Mouse (Mus musculus): Measurements from ENCODE around the gene Copb1. TPM values are rescaled to one million over a fixed set of nuclear protein-coding genes. Genes with fewer than 3 reads are reported as not detected.

Gene Copb1
- polyA plus RNA-seq, 1 experiment from 2014 or later, result 90.6 TPM

- H3K9me3 ChIP-seq, result no peaks in the 10 kb centered on the region
- ATAC-seq (ENCODE audit: low read depth), result no peak
- H3K9ac ChIP-seq, result no peak overlapping the region
- WGBS, result 51% methylated on average over 3 of the region's 3 CpGs
- H3K4me3 ChIP-seq, result no peak overlapping the region
- no peaks in the 10 kb centered on the region for H3K36me3 ChIP-seq
- H3K4me1 ChIP-seq (replicated peaks), result no peaks in the 10 kb centered on the region; the same call in 1 of the 2 replicates
- no peaks in the 10 kb centered on the region for H3K27me3 ChIP-seq
- no peak overlapping the region for H3K27ac ChIP-seq (replicated peaks)
- no peak overlapping the region for H3K4me2 ChIP-seq
Measured at GRCm38 (mm10) chr7:114281671-114282070, 27.2 kb upstream of the Copb1 start.

GRCm38 (mm10) chr7:114276005-114276752, 21.7 kb upstream of the Copb1 start, which contains the start of gene Psma1:
Psma1 (minus strand) TSS chr7:114276118.
- H3K4me2 ChIP-seq, result peak within 1 kb of the TSS; percentile 93
- peak within 1 kb of the TSS; percentile 85 for H3K4me3 ChIP-seq
- peaks cover 11% of the 10 kb centered on the region for H3K4me1 ChIP-seq (replicated peaks)
- peaks cover 25% of the 10 kb centered on the region for H3K36me3 ChIP-seq
- WGBS, result under 1% methylated on average over 39 of the region's 39 CpGs
- ATAC-seq (ENCODE audit: low read depth), result peak; percentile 95
- no peaks in the 10 kb centered on the region for H3K27me3 ChIP-seq
- no peaks in the 10 kb centered on the region for H3K9me3 ChIP-seq
- H3K9ac ChIP-seq, result peak within 1 kb of the TSS; percentile 93
- peak within 1 kb of the TSS; percentile 70 for H3K27ac ChIP-seq (replicated peaks)

DNA sequence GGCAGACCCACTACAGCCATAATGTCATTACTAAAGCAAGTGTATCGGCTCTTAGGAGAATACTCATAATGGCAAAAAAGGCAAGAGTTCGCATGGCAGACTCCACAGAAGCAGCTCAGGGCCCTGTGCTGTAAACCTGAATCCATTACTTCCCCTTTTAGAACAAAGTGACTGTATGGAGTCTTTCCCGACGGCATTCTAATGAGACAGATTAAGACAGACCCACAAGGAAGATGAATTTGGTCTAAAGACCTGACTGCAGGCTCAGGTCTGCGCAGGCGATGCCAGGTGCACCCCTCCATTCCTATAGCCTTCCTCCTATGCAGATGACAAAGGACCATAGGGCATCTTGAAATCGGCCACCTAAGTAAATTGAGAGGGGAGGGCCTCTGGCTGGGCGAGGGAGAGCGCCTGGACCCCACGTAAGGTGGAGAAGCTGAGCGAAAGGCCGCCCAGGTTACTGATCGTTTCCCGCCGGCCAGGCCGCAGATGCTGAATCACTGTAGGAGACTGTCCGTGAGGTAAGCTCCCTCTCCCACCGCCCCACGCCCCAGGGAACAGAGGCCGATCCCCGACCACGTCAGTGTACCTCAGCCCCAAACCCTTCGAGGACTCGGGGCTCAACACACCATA, 21.0 kb upstream of the Copb1 start:
- no peak; the same call in 1 of the 2 replicates for ATAC-seq (ENCODE audit: low read depth)
- Histone ChIP-seq H3K9ac (peak overlapping the region; percentile 93), H3K4me2 (peak overlapping the region; percentile 93), H3K27me3 (no peaks in the 10 kb centered on the region), H3K4me3 (peak overlapping the region; percentile 85), H3K36me3 (peaks cover 28% of the 10 kb centered on the region), H3K27ac (replicated peaks) (peak overlapping the region; percentile 70), H3K9me3 (no peaks in the 10 kb centered on the region), H3K4me1 (replicated peaks) (peaks cover 11% of the 10 kb centered on the region)
- 1% methylated on average over 24 of the region's 24 CpGs for WGBS

DNA sequence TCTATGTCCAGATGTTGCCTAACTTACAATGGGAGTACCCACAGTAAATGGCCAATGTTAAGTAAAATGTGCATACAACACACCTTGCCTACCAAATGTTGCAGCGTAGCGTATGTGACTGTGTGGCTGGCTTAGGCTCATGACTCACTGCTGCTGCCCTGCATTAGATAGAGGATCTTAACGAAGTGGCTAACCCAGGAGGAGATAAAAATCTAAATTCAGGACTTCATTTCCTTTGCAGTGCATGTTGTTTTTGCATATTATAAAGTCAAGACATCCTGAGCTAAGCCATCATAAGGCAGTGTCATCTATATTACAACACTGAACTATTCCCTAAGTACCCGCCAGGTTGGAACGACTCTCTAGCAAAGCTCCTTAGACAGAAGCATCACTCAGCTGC, 13.9 kb upstream of the Copb1 start:
- Histone ChIP-seq H3K4me3 (no peak overlapping the region), H3K27ac (replicated peaks) (no peak overlapping the region), H3K27me3 (no peaks in the 10 kb centered on the region), H3K4me2 (no peak overlapping the region), H3K9ac (no peak overlapping the region), H3K9me3 (0 out of 2 replicates have a peak, but pooled peaks cover 3% of the 10 kb centered on the region), H3K4me1 (replicated peaks) (no peaks in the 10 kb centered on the region), H3K36me3 (peaks cover 86% of the 10 kb centered on the region)
- 97% methylated on average over 5 of the region's 5 CpGs for WGBS
- ATAC-seq (ENCODE audit: low read depth), result no peak

GRCm38 (mm10) chr7:114251684-114252083, 2.8 kb downstream of the Copb1 start:
- H3K9me3 ChIP-seq, result no peaks in the 10 kb centered on the region
- 82% methylated on average over 3 of the region's 3 CpGs for WGBS

DNA sequence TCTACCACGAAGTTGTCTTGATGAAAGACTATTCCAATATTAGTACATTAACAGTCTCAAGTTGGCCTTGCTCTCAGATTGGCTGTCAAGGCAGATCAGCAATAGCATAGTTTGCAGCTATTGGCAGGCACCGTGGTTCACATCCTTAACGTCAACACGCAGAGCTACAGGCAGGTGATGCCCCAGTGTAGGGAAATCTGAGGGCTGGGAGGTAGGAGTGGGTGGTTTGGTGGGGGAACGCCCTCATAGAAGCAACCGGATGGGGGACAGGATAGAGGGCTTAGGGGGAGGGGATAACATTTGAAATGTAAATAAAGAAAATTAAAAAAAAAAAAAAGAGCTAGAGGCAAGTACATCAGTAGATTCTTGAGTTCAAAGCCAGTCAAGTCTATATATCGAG, 20.5 kb downstream of the Copb1 start:
- H3K9ac ChIP-seq, result no peak overlapping the region
- no peak overlapping the region for H3K4me2 ChIP-seq
- H3K9me3 ChIP-seq, result no peaks in the 10 kb centered on the region
- peaks cover 75% of the 10 kb centered on the region for H3K36me3 ChIP-seq
- H3K4me1 ChIP-seq (replicated peaks), result no peaks in the 10 kb centered on the region
- no peak overlapping the region for H3K27ac ChIP-seq (replicated peaks)
- H3K4me3 ChIP-seq, result no peak overlapping the region
- WGBS, result 92% methylated on average over 7 of the region's 7 CpGs
- H3K27me3 ChIP-seq, result no peaks in the 10 kb centered on the region
- no peak for ATAC-seq (ENCODE audit: low read depth)

More at GRCm38 (mm10) chr7:114251684-114252083, 2.8 kb downstream of the Copb1 start:
- Histone ChIP-seq H3K4me3 (no peak overlapping the region), H3K4me2 (no peak overlapping the region), H3K9ac (no peak overlapping the region), H3K27ac (replicated peaks) (no peak overlapping the region), H3K4me1 (replicated peaks) (peaks cover 12% of the 10 kb centered on the region), H3K27me3 (no peaks in the 10 kb centered on the region), H3K36me3 (peaks cover 41% of the 10 kb centered on the region)
- ATAC-seq (ENCODE audit: low read depth), result no peak

DNA sequence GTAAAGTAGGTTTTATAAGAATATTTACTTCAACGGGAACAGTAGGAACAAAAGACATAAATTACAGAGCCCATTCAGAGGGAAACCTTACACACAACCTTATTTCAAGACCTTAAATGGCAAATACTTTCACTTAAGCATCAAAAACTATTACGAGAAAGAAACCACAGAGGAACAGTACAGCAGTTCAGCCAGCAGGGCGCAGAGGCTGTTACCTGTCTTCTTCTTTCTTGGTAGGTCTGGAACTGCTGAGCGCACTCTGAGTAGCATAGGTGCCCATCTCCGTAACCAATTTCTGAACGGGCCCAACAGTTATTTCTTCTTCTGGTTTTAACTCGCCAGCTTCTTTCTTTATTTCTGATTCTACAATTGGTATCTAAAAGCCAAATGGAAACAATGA, 21.5 kb downstream of the Copb1 start:
- no peak for ATAC-seq (ENCODE audit: low read depth)
- Histone ChIP-seq H3K4me3 (no peak overlapping the region), H3K4me2 (no peak overlapping the region), H3K9ac (no peak overlapping the region), H3K36me3 (peaks cover 73% of the 10 kb centered on the region), H3K9me3 (no peaks in the 10 kb centered on the region), H3K27me3 (no peaks in the 10 kb centered on the region), H3K4me1 (replicated peaks) (no peaks in the 10 kb centered on the region), H3K27ac (replicated peaks) (no peak overlapping the region)
- 96% methylated on average over 7 of the region's 7 CpGs for WGBS

DNA sequence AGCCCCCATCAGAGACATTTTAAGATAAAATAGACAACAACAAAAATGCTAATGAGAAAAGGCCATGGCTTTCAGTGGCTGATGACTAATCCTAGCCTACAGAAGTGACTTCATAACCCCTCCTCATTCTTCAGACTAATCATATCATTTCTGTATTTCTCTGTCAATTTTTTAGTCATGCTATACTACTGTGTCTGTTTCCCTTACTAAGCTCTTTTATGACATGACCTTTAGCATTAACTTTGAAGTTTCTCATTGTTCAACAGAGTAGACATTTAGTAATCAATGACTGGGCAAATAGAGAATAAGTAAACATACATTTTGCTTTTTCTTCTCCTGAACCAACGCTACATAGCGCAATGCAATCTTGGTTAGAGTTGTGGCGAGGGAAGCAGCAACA, 22.7 kb downstream of the Copb1 start:
- no peak overlapping the region for H3K4me2 ChIP-seq
- WGBS, result 87% methylated on average over 3 of the region's 3 CpGs
- H3K27ac ChIP-seq (replicated peaks), result no peak overlapping the region
- ATAC-seq (ENCODE audit: low read depth), result no peak
- H3K9ac ChIP-seq, result no peak overlapping the region
- no peaks in the 10 kb centered on the region for H3K4me1 ChIP-seq (replicated peaks)
- no peak overlapping the region for H3K4me3 ChIP-seq
- no peaks in the 10 kb centered on the region for H3K9me3 ChIP-seq
- peaks cover 70% of the 10 kb centered on the region for H3K36me3 ChIP-seq
- no peaks in the 10 kb centered on the region for H3K27me3 ChIP-seq

DNA sequence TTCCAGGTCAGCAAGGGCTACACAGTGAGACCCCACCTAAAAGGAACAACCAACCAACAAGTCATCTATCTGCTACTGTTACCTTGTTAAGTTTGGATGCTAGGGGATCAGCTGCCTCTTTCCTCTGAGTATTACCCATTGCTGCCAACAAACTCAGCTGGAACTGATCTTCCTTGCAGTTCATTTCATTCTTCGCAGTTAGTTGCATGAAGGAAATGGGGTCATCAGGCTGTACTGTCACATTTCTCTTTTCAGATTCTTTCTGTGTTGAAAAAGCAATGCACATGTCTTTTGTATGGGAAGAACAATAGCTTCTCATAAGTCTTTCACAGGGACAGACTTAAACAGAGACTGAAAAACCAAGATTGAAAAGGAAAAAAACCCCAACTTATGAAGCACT, 28.0 kb downstream of the Copb1 start:
- H3K36me3 ChIP-seq, result peaks cover 59% of the 10 kb centered on the region

GRCm38 (mm10) chr7:114220433-114220832, 34.1 kb downstream of the Copb1 start:
- Histone ChIP-seq H3K9ac (no peak overlapping the region), H3K4me3 (no peak overlapping the region), H3K27ac (replicated peaks) (no peak overlapping the region), H3K27me3 (no peaks in the 10 kb centered on the region), H3K4me1 (replicated peaks) (no peaks in the 10 kb centered on the region), H3K4me2 (no peak overlapping the region), H3K9me3 (no peaks in the 10 kb centered on the region), H3K36me3 (peaks cover 61% of the 10 kb centered on the region)
- no peak for ATAC-seq (ENCODE audit: low read depth)
- WGBS, result 94% methylated on average over 4 of the region's 4 CpGs

More for the DNA sequence above, 28.0 kb downstream of the Copb1 start:
- 79% methylated on average over 1 of the region's 1 CpGs for WGBS
- no peaks in the 10 kb centered on the region for H3K9me3 ChIP-seq
- no peak overlapping the region for H3K4me2 ChIP-seq
- no peak for ATAC-seq (ENCODE audit: low read depth)
- H3K27ac ChIP-seq (replicated peaks), result no peak overlapping the region
- H3K4me1 ChIP-seq (replicated peaks), result no peaks in the 10 kb centered on the region
- H3K27me3 ChIP-seq, result no peaks in the 10 kb centered on the region
- H3K9ac ChIP-seq, result no peak overlapping the region
- no peak overlapping the region for H3K4me3 ChIP-seq

DNA sequence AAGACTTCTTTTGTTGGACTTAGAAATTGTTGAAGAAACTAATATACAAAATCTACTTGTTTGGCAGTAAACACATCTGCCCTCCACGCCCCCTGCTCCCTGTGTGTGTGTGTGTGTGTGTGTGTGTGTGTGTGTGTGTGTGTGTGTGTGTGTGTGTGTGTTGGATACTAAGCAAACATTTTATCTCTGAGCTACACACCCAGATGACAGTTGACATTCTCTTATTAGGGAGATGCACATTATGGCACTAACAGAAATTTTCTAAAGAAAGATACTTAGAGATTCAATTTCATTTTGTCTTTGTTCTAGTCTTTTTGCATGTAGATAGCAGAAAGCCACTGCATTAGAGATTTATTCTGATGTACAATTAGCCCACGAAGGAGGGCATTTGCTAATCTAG, 37.6 kb downstream of the Copb1 start:
- no peak overlapping the region for H3K9ac ChIP-seq
- no peaks in the 10 kb centered on the region for H3K4me1 ChIP-seq (replicated peaks)
- H3K4me2 ChIP-seq, result no peak overlapping the region
- no peaks in the 10 kb centered on the region for H3K9me3 ChIP-seq
- ATAC-seq (ENCODE audit: low read depth), result no peak
- H3K36me3 ChIP-seq, result peaks cover 68% of the 10 kb centered on the region
- no peak overlapping the region for H3K27ac ChIP-seq (replicated peaks)
- H3K4me3 ChIP-seq, result no peak overlapping the region
- 93% methylated on average over 2 of the region's 2 CpGs for WGBS
- H3K27me3 ChIP-seq, result no peaks in the 10 kb centered on the region

GRCm38 (mm10) chr7:114214385-114214784, 40.1 kb downstream of the Copb1 start:
- Histone ChIP-seq H3K27ac (replicated peaks) (no peak overlapping the region), H3K4me1 (replicated peaks) (no peaks in the 10 kb centered on the region), H3K9ac (no peak overlapping the region), H3K27me3 (no peaks in the 10 kb centered on the region), H3K4me2 (no peak overlapping the region), H3K4me3 (no peak overlapping the region), H3K36me3 (peaks cover 47% of the 10 kb centered on the region), H3K9me3 (no peaks in the 10 kb centered on the region)
- 98% methylated on average over 1 of the region's 1 CpGs for WGBS
- no peak for ATAC-seq (ENCODE audit: low read depth)
